Mouse (Mus musculus): ENCODE results near the gene Mtcl1. TPM values are rescaled to one million over a fixed set of nuclear protein-coding genes. Genes with fewer than 3 reads are reported as not detected.

Mtcl1 gene
- total and polyA plus RNA-seq, 3 experiments: not detected

GRCm38 (mm10) chr17:66480491-66481278 lies 31.1 kb upstream of the Mtcl1 start:
- DNase-seq (ENCODE audit: extremely low read depth): no peak
- Histone ChIP-seq H3K9me3 (replicated peaks; ENCODE audit: low read length) (peaks cover 11% of the 10 kb centered on the region), H3K9ac (ENCODE audit: insufficient read depth, low read depth) (no peak overlapping the region), H3K36me3 (replicated peaks in 1 of 2; ENCODE audit: control insufficient read depth in 1 of 2, insufficient read depth in 1 of 2, low read length in 1 of 2) (no peaks in the 10 kb centered on the region), H3K4me2 (ENCODE audit: insufficient read depth, low read depth, poor library complexity, severe bottlenecking) (no peak overlapping the region), H3K4me1 (ENCODE audit: control insufficient read depth in 1 of 2, insufficient read depth in 2 of 2) (peaks cover 0 to 3% of the 10 kb centered on the region in 2 experiments; a peak in 2 of 4 replicates), H3K27me3 (replicated peaks) (no peaks in the 10 kb centered on the region), H3K27ac (ENCODE audit: insufficient read depth, low read depth) (no peak overlapping the region), H3K4me3 (replicated peaks in 1 of 3; ENCODE audit: low read depth in 2 of 3, low read length in 2 of 3, poor library complexity in 1 of 3) (no peak overlapping the region), H3K79me2 (replicated peaks; ENCODE audit: control insufficient read depth, extremely low read depth, insufficient read depth, poor library complexity, severe bottlenecking) (no peaks in the 10 kb centered on the region)
- TF ChIP-seq NRF1 (IDR thresholded peaks at IDR 0.05; ENCODE audit: low read depth, low read length) (no peak), RCOR1 (conservative IDR thresholded peaks at IDR 0.05; ENCODE audit: low read depth, low read length) (no peak), ZNF384 (IDR thresholded peaks at IDR 0.05; ENCODE audit: low read depth, low read length) (no peak), E2F4 (IDR thresholded peaks at IDR 0.05; ENCODE audit: insufficient replicate concordance, low read depth, low read length) (no peak), IRF4 (IDR thresholded peaks at IDR 0.05; ENCODE audit: low read depth, low read length) (no peak), KAT2A (IDR thresholded peaks at IDR 0.05; ENCODE audit: insufficient replicate concordance, low read length) (no peak), RAD21 (IDR thresholded peaks at IDR 0.05; ENCODE audit: low read depth, low read length) (no peak), ZC3H11A (IDR thresholded peaks at IDR 0.05; ENCODE audit: low read depth, low read length) (no peak), SIN3A (IDR thresholded peaks at IDR 0.05; ENCODE audit: low read length) (no peak), UBTF (IDR thresholded peaks at IDR 0.05; ENCODE audit: low read depth, low read length) (no peak), TBP (conservative IDR thresholded peaks at IDR 0.05; ENCODE audit: low read depth, low read length) (no peak), MXI1 (IDR thresholded peaks at IDR 0.05; ENCODE audit: low read depth, low read length) (no peak), ZKSCAN1 (IDR thresholded peaks at IDR 0.05; ENCODE audit: borderline replicate concordance, low read depth, low read length) (no peak), ZMIZ1 (IDR thresholded peaks at IDR 0.05; ENCODE audit: low read depth, low read length) (no peak), CTCF (conservative IDR thresholded peaks at IDR 0.05 in 1 of 2, IDR thresholded peaks at IDR 0.05 in 1 of 2; ENCODE audit: low read depth in 2 of 2, low read length in 2 of 2) (no peak), TCF12 (IDR thresholded peaks at IDR 0.05; ENCODE audit: low read depth, low read length) (no peak), JUND (conservative IDR thresholded peaks at IDR 0.05; ENCODE audit: low read depth, low read length) (no peak), MAZ (IDR thresholded peaks at IDR 0.05; ENCODE audit: low read depth, low read length) (no peak), ELF1 (IDR thresholded peaks at IDR 0.05; ENCODE audit: low read depth, low read length) (no peak)
- dilution Hi-C loops (cut with MboI; ENCODE audit: extremely low pct_ligation_motif_present, extremely low pct_unique_long_range_greater_than_20kb, low sequenced_read_pairs): no loop called here
- in situ Hi-C loops (cut with MboI; ENCODE audit: low pct_ligation_motif_present, low pct_unique_long_range_greater_than_20kb, low sequenced_read_pairs): loop anchor here (10.0 kb wide), 1 partner anchor 336 kb away; no protein-coding TSS in a partner anchor

All from CH12.LX (cell line).